Mouse (Mus musculus) midbrain, embryonic 11.5 days (tissue): Measurements from ENCODE around the gene 8030411F24Rik. TPM values are rescaled to one million over a fixed set of nuclear protein-coding genes. Genes with fewer than 3 reads are reported as not detected.

Experiments
- polyA plus RNA-seq: library from polyadenylated mRNA; unstranded; fragments of >200 nt; fragmentation: Nextera tagmentation; extraction: Ambion mirVana; gene quantifications from 2 replicates; pipeline ENCODE4 v1.2.1, GENCODE M21; 2014

8030411F24Rik gene
- polyA plus RNA-seq, 1 experiment from 2014 or later: not detected

Other genes with a start within 250 kb of the 8030411F24Rik start
- gene Nxt1, start 109.4 kb upstream of the 8030411F24Rik start, polyA plus RNA-seq: 122 and 133 TPM in 2 replicates
- gene Gzf1, start 101.0 kb upstream of the 8030411F24Rik start, polyA plus RNA-seq: 27.5 and 29.1 TPM in 2 replicates
- 17.1 and 23.6 TPM in 2 replicates for gene Napb, start 49.5 kb upstream of the 8030411F24Rik start, polyA plus RNA-seq
- gene Cstl1, start 31.7 kb upstream of the 8030411F24Rik start, polyA plus RNA-seq: not detected in 2 replicates
- gene Cst11, start 10.5 kb upstream of the 8030411F24Rik start, polyA plus RNA-seq: not detected in 2 replicates
- gene Cst12, start 7.4 kb downstream of the 8030411F24Rik start, polyA plus RNA-seq: not detected in 2 replicates
- gene Cst8, start 16.8 kb downstream of the 8030411F24Rik start, polyA plus RNA-seq: not detected in 2 replicates
- gene Cst13, start 38.1 kb downstream of the 8030411F24Rik start, polyA plus RNA-seq: not detected in 2 replicates
- not detected in 2 replicates for gene Cst9, start 53.1 kb downstream of the 8030411F24Rik start, polyA plus RNA-seq
- not detected in 2 replicates for gene 9230104L09Rik, start 83.0 kb downstream of the 8030411F24Rik start, polyA plus RNA-seq
- 341 and 346 TPM in 2 replicates for gene Cst3, start 93.7 kb downstream of the 8030411F24Rik start, polyA plus RNA-seq
- gene Gm1330, start 221.2 kb downstream of the 8030411F24Rik start, polyA plus RNA-seq: not detected in 2 replicates
- not detected in 2 replicates for gene Gm10750, start 235.2 kb downstream of the 8030411F24Rik start, polyA plus RNA-seq